Mouse (Mus musculus) kidney, embryonic 14.5 days (tissue): ENCODE measurements around the gene Gabra5. TPM values are rescaled to one million over a fixed set of nuclear protein-coding genes. Genes with fewer than 3 reads are reported as not detected.

Experiments used
- ATAC-seq: fragments of 200-750 bp; cut with Nextera tagmentation; 2 replicates; pipeline ENCODE4 v1.8.0; 2017; ENCODE audit warnings: moderate number of reproducible peaks, mild to moderate bottlenecking, moderate TSS enrichment, moderate library complexity; ENCODE audit not compliant: low FRiP score, low TSS enrichment
- H3K27ac ChIP-seq: fragments of 300-500 bp; sonication (generic); 2 replicates; pipeline ENCODE4 v1.5.1; 2014; ENCODE audit warnings: low read depth, mild to moderate bottlenecking, low read length, moderate library complexity, mixed read lengths
- H3K27me3 ChIP-seq: fragments of 300-500 bp; sonication (generic); 2 replicates; pipeline ENCODE4 v1.6.1; 2014; ENCODE audit warnings: mild to moderate bottlenecking, low read length; ENCODE audit not compliant: control insufficient read depth, insufficient read depth
- H3K36me3 ChIP-seq: fragments of 300-500 bp; sonication (generic); 2 replicates; pipeline ENCODE4 v1.6.1; 2014; ENCODE audit warnings: low read length, mixed read lengths; ENCODE audit not compliant: control insufficient read depth, insufficient read depth
- H3K4me1 ChIP-seq: fragments of 300-500 bp; sonication (generic); 2 replicates; pipeline ENCODE4 v1.6.1; 2014; ENCODE audit warnings: low read length, mixed read lengths; ENCODE audit not compliant: control insufficient read depth, insufficient read depth
- H3K4me2 ChIP-seq: fragments of 300-500 bp; sonication (generic); replicated peaks from 2 replicates; pipeline ENCODE4 v1.6.1; 2014; ENCODE audit warnings: low read depth, mild to moderate bottlenecking, low read length
- H3K4me3 ChIP-seq: fragments of 300-500 bp; sonication (generic); 2 replicates; pipeline ENCODE4 v1.5.1; 2014; ENCODE audit warnings: mild to moderate bottlenecking, low read length
- H3K9ac ChIP-seq: fragments of 300-500 bp; sonication (generic); 2 replicates; pipeline ENCODE4 v1.6.1; 2014; ENCODE audit warnings: low read depth, mild to moderate bottlenecking, low read length, moderate library complexity
- H3K9me3 ChIP-seq: fragments of 300-500 bp; sonication (generic); 2 replicates; pipeline ENCODE4 v1.6.1; 2016; ENCODE audit warnings: low read length; ENCODE audit not compliant: control insufficient read depth
- WGBS: fragments of 180-500 bp; shearing (Covaris S2); extraction: QIAGEN DNeasy Blood & Tissue Kit; methylation state at CpG from one replicate; pipeline ENCODE4 v1.1.7; 2014; 5-methylcytosine and 5-hydroxymethylcytosine counted together
- polyA plus RNA-seq: library from polyadenylated mRNA; unstranded; fragments of >200 nt; fragmentation: Nextera tagmentation; extraction: Ambion mirVana; gene quantifications from 2 replicates; pipeline ENCODE4 v1.2.1, GENCODE M21; 2014

Gabra5 gene
- polyA plus RNA-seq, 1 experiment from 2014 or later = 0.26 TPM

GRCm38 (mm10) chr7:57412896-57413295 lies 97.0 kb downstream of the Gabra5 start:
- Histone ChIP-seq H3K4me2 (no peak overlapping the region), H3K27me3 (no peaks in the 10 kb centered on the region), H3K27ac (no peak overlapping the region), H3K9me3 (no peaks in the 10 kb centered on the region), H3K4me3 (no peak overlapping the region), H3K36me3 (no peaks in the 10 kb centered on the region), H3K4me1 (no peaks in the 10 kb centered on the region), H3K9ac (no peak overlapping the region)
- 54% methylated on average over 1 of the region's 1 CpGs for WGBS
- no peak for ATAC-seq

GRCm38 (mm10) chr7:57411163-57411562 lies 98.7 kb downstream of the Gabra5 start:
- Histone ChIP-seq H3K4me1 (no peaks in the 10 kb centered on the region), H3K9ac (no peak overlapping the region), H3K27ac (no peak overlapping the region), H3K36me3 (no peaks in the 10 kb centered on the region), H3K4me3 (no peak overlapping the region), H3K4me2 (no peak overlapping the region), H3K9me3 (no peaks in the 10 kb centered on the region), H3K27me3 (no peaks in the 10 kb centered on the region)
- no peak for ATAC-seq
- WGBS = 92% methylated on average over 4 of the region's 4 CpGs

DNA sequence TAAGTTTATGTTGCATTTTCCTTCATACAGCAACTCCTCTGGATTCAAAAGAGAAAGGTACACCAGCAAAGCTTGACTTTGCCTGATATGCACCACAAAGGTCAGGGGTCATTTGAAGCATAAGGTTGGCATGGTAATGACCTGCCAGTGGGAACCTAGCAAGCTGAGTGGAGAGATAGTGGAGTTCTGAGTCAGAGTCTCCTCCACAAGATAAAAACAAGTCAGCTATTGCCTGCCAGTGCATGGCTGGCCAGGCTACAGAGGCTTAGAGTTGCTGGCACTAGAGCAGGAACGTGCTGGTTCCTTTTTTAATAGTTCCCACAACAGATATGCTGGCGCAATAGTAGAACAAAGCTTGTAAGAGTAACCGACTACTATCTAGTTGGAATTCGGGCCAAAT lies 116.3 kb downstream of the Gabra5 start:
- no peak overlapping the region for H3K4me2 ChIP-seq
- WGBS = 90% methylated on average over 4 of the region's 4 CpGs
- H3K9ac ChIP-seq = no peak overlapping the region
- H3K27ac ChIP-seq = no peak overlapping the region
- no peaks in the 10 kb centered on the region for H3K9me3 ChIP-seq
- H3K36me3 ChIP-seq = no peaks in the 10 kb centered on the region
- no peak overlapping the region for H3K4me3 ChIP-seq
- H3K27me3 ChIP-seq = no peaks in the 10 kb centered on the region
- H3K4me1 ChIP-seq = no peaks in the 10 kb centered on the region
- ATAC-seq = no peak

DNA sequence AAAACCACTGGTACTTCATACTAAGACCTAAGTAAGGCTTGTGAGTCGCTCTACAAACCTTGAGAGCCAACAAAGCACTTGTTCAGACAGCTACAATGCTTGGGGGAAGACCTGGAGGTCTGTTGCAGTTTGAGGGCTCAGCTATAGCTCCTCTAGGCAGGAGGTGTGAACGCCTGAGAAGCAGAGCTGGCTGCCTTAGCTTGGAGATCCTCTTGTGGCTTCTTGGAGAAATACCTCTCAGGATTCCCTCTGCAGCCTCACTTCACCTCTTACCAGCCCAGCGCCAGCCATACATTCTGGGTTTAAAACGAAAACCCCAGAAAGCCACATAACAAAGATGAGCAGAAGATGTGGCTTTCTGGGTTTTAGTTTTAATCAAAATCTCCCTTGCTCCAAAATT lies 119.8 kb downstream of the Gabra5 start:
- H3K27me3 ChIP-seq = peaks cover 20% of the 10 kb centered on the region
- no peak overlapping the region for H3K9ac ChIP-seq
- H3K27ac ChIP-seq = no peak overlapping the region
- H3K36me3 ChIP-seq = no peaks in the 10 kb centered on the region
- H3K4me3 ChIP-seq = no peak overlapping the region
- H3K4me1 ChIP-seq = no peaks in the 10 kb centered on the region
- H3K4me2 ChIP-seq = no peak overlapping the region
- 40% methylated on average over 4 of the region's 4 CpGs for WGBS
- no peaks in the 10 kb centered on the region for H3K9me3 ChIP-seq
- ATAC-seq = no peak

GRCm38 (mm10) chr7:57387341-57387654 lies 122.6 kb downstream of the Gabra5 start:
- H3K4me2 ChIP-seq = peak overlapping the region; percentile 88
- H3K36me3 ChIP-seq = no peaks in the 10 kb centered on the region
- H3K27ac ChIP-seq = no peak overlapping the region
- H3K9ac ChIP-seq = no peak overlapping the region
- 23% methylated on average over 6 of the region's 6 CpGs for WGBS
- peaks cover 20% of the 10 kb centered on the region for H3K27me3 ChIP-seq
- no peak; the same call in 1 of the 2 replicates for ATAC-seq
- no peaks in the 10 kb centered on the region for H3K9me3 ChIP-seq
- H3K4me3 ChIP-seq = peak overlapping the region; percentile 52
- H3K4me1 ChIP-seq = no peaks in the 10 kb centered on the region

GRCm38 (mm10) chr7:57386517-57387340 lies 123.1 kb downstream of the Gabra5 start, which contains the start of gene Gabrg3:
Gene Gabrg3 (minus strand): TSS chr7:57387188.
- H3K36me3 ChIP-seq = no peaks in the 10 kb centered on the region
- H3K27ac ChIP-seq = no peak within 1 kb of the TSS
- H3K4me2 ChIP-seq = peak within 1 kb of the TSS; percentile 88
- H3K9ac ChIP-seq = 0 out of 2 replicates have a peak within 1 kb of the TSS, but pooled peaks have one; percentile 42
- whole genome bisulfite sequencing = under 1% methylated on average over 60 of the region's 71 CpGs
- peak within 1 kb of the TSS; percentile 52 for H3K4me3 ChIP-seq
- H3K27me3 ChIP-seq = peaks cover 20% of the 10 kb centered on the region
- peak; percentile 86 for ATAC-seq
- H3K4me1 ChIP-seq = no peaks in the 10 kb centered on the region
- no peaks in the 10 kb centered on the region for H3K9me3 ChIP-seq

- peak; percentile 76; the same call in 1 of the 2 replicates for ATAC-seq
- Histone ChIP-seq H3K4me1 (no peaks in the 10 kb centered on the region), H3K9ac (no peak overlapping the region), H3K4me3 (no peak overlapping the region), H3K27me3 (peaks cover 20% of the 10 kb centered on the region), H3K36me3 (no peaks in the 10 kb centered on the region), H3K9me3 (no peaks in the 10 kb centered on the region), H3K4me2 (no peak overlapping the region), H3K27ac (no peak overlapping the region)
- WGBS = 19% methylated on average over 4 of the region's 4 CpGs
Observed at GRCm38 (mm10) chr7:57384112-57384511, 125.7 kb downstream of the Gabra5 start.

GRCm38 (mm10) chr7:57366013-57366390 lies 143.9 kb downstream of the Gabra5 start:
- Histone ChIP-seq H3K9me3 (no peaks in the 10 kb centered on the region), H3K4me1 (no peaks in the 10 kb centered on the region), H3K36me3 (no peaks in the 10 kb centered on the region), H3K27ac (no peak overlapping the region), H3K4me3 (no peak overlapping the region), H3K4me2 (no peak overlapping the region), H3K9ac (no peak overlapping the region), H3K27me3 (no peaks in the 10 kb centered on the region)
- ATAC-seq = no peak
- WGBS = 84% methylated on average over 5 of the region's 5 CpGs

DNA sequence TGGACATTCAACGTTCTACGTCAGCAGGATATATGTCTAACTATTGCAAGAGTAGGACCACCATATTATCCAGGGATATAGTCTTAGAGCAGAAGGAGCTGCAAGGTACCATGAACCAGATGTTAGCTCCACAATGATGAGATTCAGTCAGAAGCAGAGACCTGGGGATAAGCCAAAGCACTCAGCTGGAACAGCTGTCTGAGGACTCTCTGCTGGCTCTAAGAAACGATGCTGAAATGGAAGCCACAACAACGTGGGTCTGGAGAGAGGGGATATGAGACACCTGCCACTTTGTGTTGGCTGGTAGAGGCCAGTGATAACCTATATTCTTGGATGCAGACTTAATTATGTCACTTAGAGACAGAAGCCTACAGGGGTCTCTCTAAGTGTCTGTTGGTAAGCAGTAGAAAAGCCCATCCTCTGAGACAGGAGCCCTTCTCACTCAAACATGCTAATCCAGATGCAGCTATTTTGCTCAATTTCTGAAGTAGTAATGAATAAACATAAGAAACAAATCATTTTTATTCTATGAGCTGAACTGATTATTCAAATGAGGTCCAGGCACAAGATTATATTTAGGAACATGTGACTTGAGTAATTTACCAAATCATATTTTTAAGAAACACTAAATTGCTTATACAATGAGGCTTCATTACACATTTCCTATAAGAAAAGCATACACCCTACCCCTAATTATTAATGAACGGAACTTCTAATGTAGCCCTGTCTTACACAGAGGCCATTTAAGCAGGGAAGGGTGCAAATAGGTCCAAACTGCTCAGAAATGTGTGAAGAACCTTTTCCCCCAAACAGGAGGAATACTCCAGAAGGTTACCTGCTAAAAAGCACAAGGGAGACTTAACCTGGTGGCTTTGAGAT lies 144.5 kb downstream of the Gabra5 start:
- 75% methylated on average over 5 of the region's 5 CpGs for WGBS
- Histone ChIP-seq H3K4me2 (no peak overlapping the region), H3K27ac (no peak overlapping the region), H3K36me3 (no peaks in the 10 kb centered on the region), H3K4me1 (no peaks in the 10 kb centered on the region), H3K9me3 (no peaks in the 10 kb centered on the region), H3K4me3 (no peak overlapping the region), H3K27me3 (no peaks in the 10 kb centered on the region), H3K9ac (no peak overlapping the region)
- no peak for ATAC-seq
